Mouse (Mus musculus): ENCODE data around the gene Itga2b. TPM values are rescaled to one million over a fixed set of nuclear protein-coding genes. Genes with fewer than 3 reads are reported as not detected.

Gene Itga2b
- polyA plus RNA-seq, 2 experiments: 20.0 to 35.4 TPM

DNA sequence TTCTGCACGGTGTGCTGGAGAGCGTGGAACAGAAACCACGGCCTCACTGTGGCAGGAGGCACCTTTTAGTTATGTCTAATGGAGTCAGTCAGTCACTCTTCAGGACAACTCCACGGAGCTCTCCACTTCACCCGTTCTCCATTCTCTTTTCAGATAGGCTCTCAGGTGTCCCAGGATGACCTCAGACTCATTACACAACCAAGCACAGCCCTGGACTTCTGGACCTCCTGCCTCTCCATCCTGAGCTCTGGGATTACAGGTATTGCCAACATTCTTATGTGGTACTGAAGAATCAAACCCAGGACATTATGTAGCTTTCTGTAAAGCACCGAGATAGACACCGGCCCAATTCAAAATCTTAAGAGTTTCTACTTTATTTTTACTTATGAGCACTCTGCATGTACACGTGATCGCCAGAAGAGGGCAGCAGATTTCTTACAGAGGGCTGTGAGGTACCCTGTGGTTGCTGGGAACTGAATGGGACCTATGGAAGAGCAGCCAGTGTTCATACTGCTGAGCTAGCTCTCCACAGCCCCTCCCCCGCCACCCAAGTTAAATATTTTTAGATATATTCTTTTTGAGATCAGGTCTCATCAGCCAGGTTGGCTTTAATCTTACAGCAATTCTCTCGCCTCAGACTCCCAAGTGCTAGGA lies 16.9 kb upstream of the Itga2b start:
- H3K27me3 ChIP-seq (ENCODE audit: control insufficient read depth, insufficient read depth, low read length): no peaks in the 10 kb centered on the region
- TF ChIP-seq EP300 (IDR thresholded peaks at IDR 0.05; ENCODE audit: low read depth) (no peak), CTCF (IDR thresholded peaks at IDR 0.05; ENCODE audit: low read depth) (peak; percentile 73)
- H3K27ac ChIP-seq: no peak overlapping the region
- H3K36me3 ChIP-seq (replicated peaks; ENCODE audit: control insufficient read depth, insufficient read depth, low read depth): peaks cover 18% of the 10 kb centered on the region
- H3K4me1 ChIP-seq (replicated peaks; ENCODE audit: control insufficient read depth in 2 of 2, insufficient read depth in 2 of 2, low read length in 1 of 2): peaks cover 3 to 7% of the 10 kb centered on the region in 2 experiments; a peak in 2 of 4 replicates
- no peaks in the 10 kb centered on the region for H3K9me3 ChIP-seq (ENCODE audit: control insufficient read depth, low read length)
- WGBS (ENCODE audit: insufficient replicate concordance): 55% methylated on average over 11 of the region's 11 CpGs
- no peak overlapping the region for H3K4me3 ChIP-seq (ENCODE audit: insufficient read depth in 1 of 2, low read depth in 2 of 2, low read length in 2 of 2)
- DNase-seq (ENCODE audit: low read depth in 3 of 3, low spot score in 3 of 3) (peak; percentile 39 to 49 (median 45)), ATAC-seq (ENCODE audit: insufficient read depth) (peak; percentile 65; the same call in 1 of the 2 replicates)
- no peak overlapping the region for H3K4me2 ChIP-seq (ENCODE audit: low read depth)
- H3K9ac ChIP-seq (replicated peaks): no peak overlapping the region

GRCm38 (mm10) chr11:102481779-102482178 lies 11.9 kb upstream of the Itga2b start:
- no peak for DNase-seq (ENCODE audit: low read depth in 3 of 3, low spot score in 3 of 3)
- Histone ChIP-seq H3K9me3 (ENCODE audit: control insufficient read depth, low read length) (no peaks in the 10 kb centered on the region), H3K4me3 (ENCODE audit: insufficient read depth in 1 of 2, low read depth in 2 of 2, low read length in 2 of 2) (no peak overlapping the region), H3K27ac (no peak overlapping the region), H3K27me3 (ENCODE audit: control insufficient read depth, insufficient read depth, low read length) (no peaks in the 10 kb centered on the region), H3K4me2 (ENCODE audit: low read depth) (no peak overlapping the region), H3K4me1 (replicated peaks; ENCODE audit: control insufficient read depth in 2 of 2, insufficient read depth in 2 of 2, low read length in 1 of 2) (no peaks in the 10 kb centered on the region), H3K36me3 (replicated peaks; ENCODE audit: control insufficient read depth, insufficient read depth, low read depth) (peaks cover 46% of the 10 kb centered on the region), H3K9ac (replicated peaks) (no peak overlapping the region)
- 68% methylated on average over 10 of the region's 10 CpGs for WGBS (ENCODE audit: insufficient replicate concordance)
- no peak for ATAC-seq (ENCODE audit: insufficient read depth)
- TF ChIP-seq CTCF (IDR thresholded peaks at IDR 0.05; ENCODE audit: low read depth) (no peak), EP300 (IDR thresholded peaks at IDR 0.05; ENCODE audit: low read depth) (no peak)

DNA sequence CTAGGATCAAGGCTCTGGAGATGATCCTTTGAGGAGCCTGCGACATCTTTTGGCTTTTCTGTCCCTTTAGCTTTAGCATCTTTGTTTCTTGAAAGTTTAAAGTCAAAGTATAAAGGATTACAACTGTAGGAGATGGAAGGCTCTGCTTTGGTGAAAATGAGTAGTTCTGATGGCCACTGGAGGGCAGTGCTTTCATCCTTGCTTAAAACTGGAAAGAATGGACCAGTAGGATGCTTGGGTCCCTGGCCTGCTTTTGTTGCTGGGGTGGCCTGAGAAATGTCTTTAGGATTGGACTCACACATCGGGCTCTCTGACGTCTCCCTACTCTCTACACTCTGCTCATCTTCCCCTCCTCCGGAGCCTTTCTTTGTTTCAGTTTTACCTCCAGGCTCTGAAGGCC lies 11.0 kb upstream of the Itga2b start:
- no peak overlapping the region for H3K27ac ChIP-seq
- TF ChIP-seq EP300 (IDR thresholded peaks at IDR 0.05; ENCODE audit: low read depth) (no peak), CTCF (IDR thresholded peaks at IDR 0.05; ENCODE audit: low read depth) (peak; percentile 25; the same call in 1 of the 2 replicates)
- no peak overlapping the region for H3K4me3 ChIP-seq (ENCODE audit: insufficient read depth in 1 of 2, low read depth in 2 of 2, low read length in 2 of 2)
- WGBS (ENCODE audit: insufficient replicate concordance): 90% methylated on average over 4 of the region's 4 CpGs
- no peaks in the 10 kb centered on the region for H3K27me3 ChIP-seq (ENCODE audit: control insufficient read depth, insufficient read depth, low read length)
- no peak overlapping the region for H3K4me2 ChIP-seq (ENCODE audit: low read depth)
- DNase-seq (ENCODE audit: low read depth in 3 of 3, low spot score in 3 of 3) (no peak), ATAC-seq (ENCODE audit: insufficient read depth) (no peak)
- no peaks in the 10 kb centered on the region for H3K4me1 ChIP-seq (replicated peaks; ENCODE audit: control insufficient read depth in 2 of 2, insufficient read depth in 2 of 2, low read length in 1 of 2)
- peaks cover 39% of the 10 kb centered on the region for H3K36me3 ChIP-seq (replicated peaks; ENCODE audit: control insufficient read depth, insufficient read depth, low read depth)
- no peak overlapping the region for H3K9ac ChIP-seq (replicated peaks)
- no peaks in the 10 kb centered on the region for H3K9me3 ChIP-seq (ENCODE audit: control insufficient read depth, low read length)

DNA sequence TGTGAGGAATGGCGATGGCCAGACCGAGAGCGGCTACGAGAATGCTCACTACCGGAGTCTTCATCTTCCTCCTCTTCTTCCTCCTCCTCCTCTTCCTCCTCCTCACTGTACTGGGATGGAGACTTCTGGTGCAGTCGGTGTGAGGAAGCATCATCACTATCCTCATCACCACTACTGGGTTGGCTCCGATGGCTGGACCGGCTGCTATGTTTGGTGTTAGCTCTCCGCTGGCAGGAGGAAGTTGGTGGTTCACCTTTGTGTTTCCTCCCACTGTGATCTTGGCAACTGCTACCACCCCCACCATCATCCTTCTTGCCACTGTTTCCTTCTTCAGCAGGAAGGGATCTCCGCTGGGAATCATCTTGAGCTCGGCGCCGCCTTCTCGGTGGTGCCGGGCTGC lies 10.2 kb upstream of the Itga2b start:
- H3K4me1 ChIP-seq (replicated peaks; ENCODE audit: control insufficient read depth in 2 of 2, insufficient read depth in 2 of 2, low read length in 1 of 2): peaks cover 0 to 6% of the 10 kb centered on the region in 2 experiments; a peak in 2 of 4 replicates
- DNase-seq (ENCODE audit: low read depth in 3 of 3, low spot score in 3 of 3): no peak
- H3K36me3 ChIP-seq (replicated peaks; ENCODE audit: control insufficient read depth, insufficient read depth, low read depth): peaks cover 32% of the 10 kb centered on the region
- no peak for TF ChIP-seq EP300 (IDR thresholded peaks at IDR 0.05; ENCODE audit: low read depth)
- no peak for TF ChIP-seq CTCF (IDR thresholded peaks at IDR 0.05; ENCODE audit: low read depth)
- no peak overlapping the region for H3K4me3 ChIP-seq (ENCODE audit: insufficient read depth in 1 of 2, low read depth in 2 of 2, low read length in 2 of 2)
- H3K9ac ChIP-seq (replicated peaks): no peak overlapping the region
- ATAC-seq (ENCODE audit: insufficient read depth): no peak
- no peaks in the 10 kb centered on the region for H3K27me3 ChIP-seq (ENCODE audit: control insufficient read depth, insufficient read depth, low read length)
- H3K27ac ChIP-seq: no peak overlapping the region
- 92% methylated on average over 15 of the region's 15 CpGs for WGBS (ENCODE audit: insufficient replicate concordance)
- H3K4me2 ChIP-seq (ENCODE audit: low read depth): no peak overlapping the region
- no peaks in the 10 kb centered on the region for H3K9me3 ChIP-seq (ENCODE audit: control insufficient read depth, low read length)

DNA sequence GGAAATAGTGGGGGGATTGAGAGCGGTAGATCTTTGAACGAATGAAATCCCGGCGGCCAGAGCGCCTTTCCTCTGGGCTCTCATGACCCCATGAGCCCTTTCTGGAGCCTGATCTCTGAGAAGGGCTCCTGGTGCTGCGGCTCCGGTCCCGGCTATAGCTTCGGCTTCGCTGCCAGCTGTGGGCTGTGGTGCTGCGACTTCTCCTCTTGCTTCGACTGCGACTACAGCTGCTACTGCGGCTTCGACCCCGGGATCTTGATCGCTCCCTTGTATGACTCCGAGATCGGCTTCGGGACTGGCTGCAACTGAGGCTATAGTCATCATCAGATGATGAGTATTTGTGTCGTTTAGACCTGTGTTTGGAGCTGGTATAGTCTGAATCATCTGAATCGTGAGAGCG lies 9.7 kb upstream of the Itga2b start:
- no peak for ATAC-seq (ENCODE audit: insufficient read depth)
- 90% methylated on average over 23 of the region's 23 CpGs for WGBS (ENCODE audit: insufficient replicate concordance)
- Histone ChIP-seq H3K4me2 (ENCODE audit: low read depth) (no peak overlapping the region), H3K36me3 (replicated peaks; ENCODE audit: control insufficient read depth, insufficient read depth, low read depth) (peaks cover 31% of the 10 kb centered on the region), H3K9me3 (ENCODE audit: control insufficient read depth, low read length) (no peaks in the 10 kb centered on the region), H3K27me3 (ENCODE audit: control insufficient read depth, insufficient read depth, low read length) (no peaks in the 10 kb centered on the region), H3K27ac (no peak overlapping the region), H3K4me1 (replicated peaks; ENCODE audit: control insufficient read depth in 2 of 2, insufficient read depth in 2 of 2, low read length in 1 of 2) (peaks cover 0 to 10% of the 10 kb centered on the region in 2 experiments; a peak in 2 of 4 replicates), H3K4me3 (ENCODE audit: insufficient read depth in 1 of 2, low read depth in 2 of 2, low read length in 2 of 2) (no peak overlapping the region), H3K9ac (replicated peaks) (no peak overlapping the region)
- no peak for DNase-seq (ENCODE audit: low read depth in 3 of 3, low spot score in 3 of 3)
- TF ChIP-seq CTCF (IDR thresholded peaks at IDR 0.05; ENCODE audit: low read depth) (no peak), EP300 (IDR thresholded peaks at IDR 0.05; ENCODE audit: low read depth) (no peak)
